Mouse (Mus musculus) gastrocnemius, postnatal 36 days (tissue): Measurements from ENCODE around the gene Hadhb. TPM values are rescaled to one million over a fixed set of nuclear protein-coding genes. Genes with fewer than 3 reads are reported as not detected.
"Not testable (repeated sequence)": the region's sequence is repeated elsewhere in the genome, so short reads cannot be mapped to it uniquely, and the experiment has no call there.

Source experiments
- DNase-seq, 2 experiments: peaks; one replicate each; pipeline ENCODE4 v3.0.0; 2022
- intact Hi-C: fragments of 180-260 bp; cut with DNase I; formaldehyde crosslinking; loops from one replicate; pipeline ENCODE4 v1.15.1; 2025
- total RNA-seq, 2 experiments: library from RNA; stranded (reverse); gene quantifications; 2 replicates each; pipeline ENCODE4 v1.2.3; 2021

The Hadhb gene
- total RNA-seq, 2 experiments from 2014 or later, result 351 to 401 TPM

DNA sequence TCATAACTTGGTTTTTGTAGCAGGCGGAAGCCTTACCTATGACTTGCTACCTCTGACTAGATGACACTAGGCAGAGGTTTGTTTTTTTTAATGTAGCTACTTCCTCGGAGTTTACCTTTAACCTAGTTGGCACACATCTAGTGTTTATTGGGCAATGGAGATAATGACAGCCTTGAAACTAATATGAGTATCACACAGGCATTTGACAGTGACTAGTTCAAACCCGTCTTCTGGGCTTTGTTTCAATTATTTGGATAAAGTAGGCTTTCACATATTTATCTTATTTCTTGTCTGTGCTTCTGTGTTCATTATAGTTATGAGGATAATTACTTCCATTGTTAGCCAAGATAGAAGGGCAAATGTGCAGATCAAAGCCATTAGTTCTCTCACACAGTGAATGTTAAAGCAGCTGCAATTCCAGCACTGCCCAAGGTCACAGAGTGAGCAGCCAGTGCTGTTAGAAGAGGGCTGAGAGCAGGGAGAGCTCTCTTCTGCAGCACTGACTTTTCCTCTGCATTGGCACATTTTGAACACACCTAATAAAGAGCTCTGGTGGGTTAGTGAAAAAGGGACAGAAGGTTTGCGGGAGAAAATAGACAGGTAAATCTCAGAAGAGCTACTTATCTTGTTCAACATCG, 15.4 kb downstream of the Hadhb start:
- intact Hi-C loops, result no loop called here
- DNase-seq, result no peak

DNA sequence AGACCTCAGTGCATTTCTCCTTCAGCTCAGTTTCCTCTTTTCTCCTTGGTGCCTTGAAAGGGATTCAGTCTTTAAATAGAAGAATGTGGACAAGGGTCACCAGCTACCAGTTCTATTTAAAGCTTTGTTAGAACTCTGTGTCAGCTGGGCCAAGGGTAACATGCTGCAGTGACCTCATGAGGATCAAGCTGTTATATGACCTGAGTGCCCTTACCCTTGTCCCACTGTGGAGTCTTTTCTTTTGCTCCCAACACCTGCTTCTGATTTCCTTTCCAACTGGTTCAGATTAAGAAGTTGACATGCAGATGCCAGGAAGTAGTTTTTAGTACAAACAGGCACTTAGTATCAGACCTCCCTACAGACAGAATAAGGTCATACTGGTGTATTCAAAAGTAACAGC, 17.1 kb downstream of the Hadhb start:
- no peak for DNase-seq
- intact Hi-C loops, result no loop called here

DNA sequence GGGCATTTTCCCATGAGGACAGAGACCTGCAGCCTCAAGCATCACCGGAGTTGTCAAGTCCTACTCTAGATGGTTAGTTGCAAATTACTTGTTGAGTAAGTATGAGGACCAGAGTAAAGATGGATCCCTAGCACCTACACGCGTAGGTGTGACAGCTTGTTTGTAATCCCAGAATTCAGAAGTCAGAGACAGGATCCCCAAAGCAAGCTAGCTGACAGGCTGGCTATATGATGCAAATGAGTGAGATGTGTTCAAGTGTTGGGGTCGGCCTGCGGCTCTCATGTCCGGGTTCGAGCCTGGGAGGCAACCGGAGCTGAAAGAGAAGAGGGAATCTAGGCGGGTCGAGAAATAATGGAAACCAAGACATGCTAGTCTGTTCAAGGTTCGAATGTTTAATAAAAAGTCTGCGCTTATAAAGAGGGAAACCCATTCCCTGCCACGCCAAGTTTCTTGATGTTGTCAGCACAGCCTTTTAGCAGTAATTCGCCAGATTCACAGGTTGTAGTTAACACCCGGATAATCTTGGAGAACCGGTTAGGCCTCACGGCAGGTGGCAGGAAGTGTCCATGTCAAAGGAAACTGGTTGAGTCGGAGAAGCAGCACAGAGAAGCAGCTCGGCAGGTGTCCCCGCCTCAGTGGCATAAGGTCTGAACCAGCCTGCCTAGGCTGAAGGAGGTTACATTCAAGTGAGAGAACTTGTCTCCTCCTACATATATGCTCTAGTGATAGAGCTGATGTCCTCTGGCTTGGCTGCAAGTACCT, 18.1 kb downstream of the Hadhb start:
- intact Hi-C loops, result no loop called here
- no peak for DNase-seq

DNA sequence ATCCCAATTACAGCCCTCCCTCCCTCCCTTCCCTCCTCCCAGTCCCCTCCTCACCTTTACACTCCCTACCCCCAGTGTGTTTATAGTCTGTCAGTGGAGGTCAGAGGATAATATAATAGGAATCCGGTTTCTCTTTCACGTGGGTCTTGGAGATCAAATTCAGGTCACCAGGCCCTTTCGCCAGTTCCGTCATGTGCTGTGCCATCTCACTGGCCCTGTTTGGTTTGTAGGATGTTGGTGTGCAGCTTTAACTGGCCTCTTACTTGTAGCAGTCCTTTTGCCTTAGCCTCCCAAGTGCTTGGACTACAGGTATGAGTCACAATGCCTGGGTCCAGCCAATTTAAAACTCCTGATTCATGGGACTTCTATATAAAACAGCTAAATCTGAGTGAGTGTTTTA, 20.8 kb downstream of the Hadhb start:
- intact Hi-C loops, result loop anchor here (5.0 kb wide), 1 partner anchor 34 kb away; no protein-coding TSS in a partner anchor
- DNase-seq, result no peak

DNA sequence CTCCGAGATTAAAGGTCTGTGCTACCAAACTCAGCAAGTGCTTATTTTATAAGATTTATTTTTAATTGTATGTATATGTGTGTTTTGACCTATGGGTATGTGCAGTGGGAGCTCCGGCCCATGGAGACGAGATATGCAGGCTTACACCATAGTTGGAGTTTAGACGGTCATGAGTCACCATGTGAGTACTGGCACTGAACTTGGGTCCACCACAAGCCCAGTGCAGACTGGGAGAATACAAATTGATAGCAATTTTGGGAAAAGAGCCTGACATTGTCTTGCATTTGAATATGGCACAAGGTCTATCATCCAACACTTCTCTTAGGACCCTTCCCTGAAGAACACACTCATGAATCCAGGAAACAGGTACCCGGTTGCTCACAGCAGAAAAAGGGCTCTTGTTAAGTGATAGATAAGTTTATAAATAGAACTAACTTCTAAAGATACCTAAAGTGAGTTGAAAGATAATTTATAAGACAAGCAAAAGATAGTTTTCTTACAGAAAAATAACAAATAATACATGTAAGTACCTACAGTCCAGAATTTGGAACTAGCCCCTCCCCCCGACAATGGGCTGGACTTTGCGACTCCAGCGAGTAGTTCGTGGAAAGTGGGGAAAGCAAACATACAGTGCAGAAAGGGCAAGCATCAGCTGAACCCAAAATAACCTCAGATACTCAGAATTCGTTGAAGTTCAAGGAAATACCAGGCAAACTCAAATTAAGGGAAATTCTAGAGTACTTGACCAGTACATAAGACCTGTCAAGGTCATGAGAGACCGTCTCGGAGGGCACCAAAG, 32.8 kb downstream of the Hadhb start:
- no peak for DNase-seq
- intact Hi-C loops, result loop anchor here (5.0 kb wide), 1 partner anchor 61 kb away; no protein-coding TSS in a partner anchor

DNA sequence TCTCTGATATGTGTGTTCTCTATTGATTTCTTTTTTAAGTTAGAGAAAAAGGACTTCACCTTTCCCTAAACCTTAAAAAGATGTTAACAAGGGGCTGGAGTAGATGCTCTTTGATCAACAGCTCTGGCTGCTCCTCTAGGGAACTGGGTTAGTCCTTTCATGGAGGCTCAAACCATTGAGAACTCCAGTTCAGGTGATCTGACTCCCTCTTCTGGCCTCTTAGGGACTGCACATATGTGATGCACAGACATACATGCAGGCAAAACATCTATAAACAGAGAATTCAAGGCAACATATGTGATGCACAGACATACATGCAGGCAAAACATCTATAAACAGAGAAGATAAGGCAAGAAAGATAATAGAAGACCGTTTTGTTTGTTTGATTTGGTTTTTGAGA, 37.4 kb downstream of the Hadhb start:
- no peak for DNase-seq
- intact Hi-C loops, result no loop called here

DNA sequence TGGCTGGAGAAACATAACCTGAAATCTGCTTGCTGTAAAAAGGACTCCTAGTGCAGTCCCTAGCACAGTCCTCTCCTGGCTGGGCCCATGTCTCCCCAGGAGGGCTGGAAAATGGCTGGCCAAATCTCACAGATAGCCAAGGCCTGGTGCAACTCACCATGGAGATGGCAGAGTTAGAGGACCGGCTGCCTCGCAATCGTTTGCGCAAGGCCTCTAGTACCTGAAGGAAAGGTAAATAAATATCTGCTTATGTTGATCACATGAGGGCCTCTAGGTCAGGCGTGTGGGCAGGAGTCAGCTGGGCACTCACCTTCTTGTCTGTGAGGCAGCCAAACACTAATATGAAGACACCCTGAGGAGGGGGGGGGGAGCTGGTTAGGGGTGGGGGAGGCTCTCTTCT, 40.3 kb downstream of the Hadhb start:
- no peak for DNase-seq
- intact Hi-C loops, result no loop called here

DNA sequence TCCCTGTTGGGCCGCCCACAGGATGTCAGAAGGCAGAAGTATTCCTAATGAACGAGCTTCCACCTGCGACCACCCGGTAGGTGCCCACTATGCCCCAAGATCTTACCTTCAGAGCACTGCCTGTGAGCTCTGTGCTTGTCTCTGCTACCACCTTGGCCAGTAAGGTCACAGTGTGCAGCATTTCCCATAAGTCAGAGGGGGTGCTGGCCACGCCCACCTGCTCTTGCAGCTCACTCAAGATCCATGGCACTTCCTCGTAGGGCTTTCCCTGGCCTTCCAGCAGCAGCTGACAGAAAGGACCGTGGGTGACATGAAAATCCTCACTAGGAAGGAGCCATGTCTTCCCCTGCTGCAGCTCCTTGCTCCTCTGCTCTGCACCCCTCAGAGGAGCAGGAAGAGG, 43.2 kb downstream of the Hadhb start:
- intact Hi-C loops, result no loop called here
- DNase-seq, result no peak

DNA sequence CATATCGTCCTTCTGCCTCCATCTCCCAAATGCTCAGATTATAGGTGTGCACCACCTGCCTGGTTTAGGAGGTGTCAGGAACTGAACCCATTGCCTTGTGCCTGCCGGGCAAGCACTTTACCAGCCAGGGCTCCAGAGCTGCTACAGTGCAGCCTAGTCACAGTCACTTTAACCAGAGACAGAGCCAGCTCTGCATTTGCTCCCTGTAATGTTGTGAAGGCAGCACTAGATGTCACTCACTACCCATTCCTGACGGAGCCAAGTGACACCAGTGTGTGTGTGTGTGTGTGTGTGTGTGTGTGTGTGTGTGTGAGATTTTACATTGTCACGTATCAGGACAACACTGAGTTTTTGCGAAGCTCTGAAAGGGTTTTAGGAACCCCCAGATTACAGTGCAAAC, 46.5 kb downstream of the Hadhb start:
- intact Hi-C loops, result no loop called here

DNA sequence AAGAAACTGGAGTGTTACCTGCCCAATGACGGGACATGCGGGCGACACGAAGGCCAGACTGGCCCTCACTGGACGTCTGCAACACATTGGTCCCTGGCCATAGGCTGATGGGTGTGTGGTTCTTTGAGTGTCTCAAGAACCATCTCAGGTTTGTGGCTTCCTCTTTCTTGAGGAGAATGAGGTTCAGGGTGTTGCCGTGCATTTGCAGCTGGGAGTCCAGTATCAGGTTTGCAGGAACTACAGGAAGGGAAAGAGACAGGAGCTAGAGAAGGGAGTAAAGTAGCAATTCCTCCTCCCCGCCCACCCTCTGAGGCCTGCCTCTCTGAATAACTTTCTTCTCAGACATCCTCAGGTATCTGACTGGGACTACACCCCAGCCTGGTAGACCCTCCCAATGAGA, 47.2 kb downstream of the Hadhb start:
- intact Hi-C loops, result no loop called here
- DNase-seq, result no peak

More for the DNA sequence above, 46.5 kb downstream of the Hadhb start:
- DNase-seq, result no peak

DNA sequence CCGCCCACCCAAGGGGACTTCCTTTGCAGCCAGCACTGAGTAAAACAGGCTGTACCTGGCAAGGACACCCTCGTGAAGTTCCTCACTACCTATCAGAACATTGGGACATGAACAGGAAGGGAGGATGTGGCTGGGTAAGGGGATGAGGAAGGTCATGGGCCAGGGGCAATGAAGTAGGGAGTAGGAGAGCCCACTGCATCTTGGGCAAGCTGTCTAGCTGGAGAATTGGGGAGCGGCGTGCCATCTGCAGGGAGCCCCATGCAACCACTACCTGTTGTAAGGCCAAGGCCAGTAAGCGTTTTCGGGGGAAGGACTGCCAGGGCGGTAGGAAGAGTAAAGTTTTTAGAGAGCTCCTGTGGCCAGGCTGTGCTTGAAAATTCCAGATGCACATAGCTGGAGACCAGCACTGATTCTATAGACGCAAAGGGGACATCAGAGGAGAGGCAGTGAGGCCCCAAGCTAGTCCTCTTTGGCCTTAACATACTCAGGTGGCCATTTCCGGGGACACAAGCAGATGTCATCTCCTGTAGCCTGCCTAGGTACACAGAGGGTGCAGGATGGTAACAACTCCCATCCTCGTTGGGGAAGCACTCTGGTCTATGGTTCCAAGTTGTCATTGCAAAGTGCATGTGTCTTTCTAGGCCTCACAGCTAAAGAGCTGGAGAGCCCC, 48.3 kb downstream of the Hadhb start:
- intact Hi-C loops, result no loop called here
- no peak for DNase-seq

DNA sequence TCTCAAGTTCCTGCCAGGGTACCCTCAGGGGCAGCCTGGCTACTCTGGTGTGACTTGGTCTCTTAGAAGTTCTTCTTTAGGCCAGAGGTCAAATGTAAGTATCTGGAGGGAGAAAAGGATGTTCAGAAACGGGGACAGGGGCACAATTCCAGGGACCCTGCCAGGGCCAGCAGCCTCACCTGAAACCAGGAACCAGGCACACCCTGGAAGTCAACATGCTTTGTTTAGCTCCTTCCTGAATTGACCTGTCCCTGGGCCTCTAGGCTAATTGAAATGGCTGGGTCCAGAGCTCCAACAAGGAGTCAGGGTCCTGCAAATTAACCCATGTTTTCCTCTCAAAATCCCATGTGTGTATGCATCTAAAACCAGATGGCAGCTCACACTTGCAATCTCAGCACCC, 49.4 kb downstream of the Hadhb start:
- DNase-seq, result no peak
- intact Hi-C loops, result no loop called here

DNA sequence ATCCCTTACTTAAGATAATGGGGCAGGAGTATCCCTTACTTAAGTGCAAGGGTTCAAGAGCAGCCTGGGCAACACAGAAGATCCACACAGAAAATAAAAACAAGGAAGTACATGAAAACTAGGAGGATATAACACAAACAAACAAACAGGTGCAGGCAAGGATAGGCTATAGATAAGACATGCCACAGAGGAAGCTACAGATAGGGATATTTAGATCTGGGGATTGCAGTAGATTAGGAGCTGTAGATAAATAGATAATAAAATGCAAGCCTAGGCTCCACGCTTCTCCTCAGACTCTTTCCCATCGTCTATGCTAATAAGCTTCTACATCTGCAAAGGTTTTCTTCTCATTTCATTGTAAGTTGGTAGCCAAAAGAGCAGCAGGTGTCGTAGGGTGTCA, 50.0 kb downstream of the Hadhb start:
- intact Hi-C loops, result no loop called here

DNA sequence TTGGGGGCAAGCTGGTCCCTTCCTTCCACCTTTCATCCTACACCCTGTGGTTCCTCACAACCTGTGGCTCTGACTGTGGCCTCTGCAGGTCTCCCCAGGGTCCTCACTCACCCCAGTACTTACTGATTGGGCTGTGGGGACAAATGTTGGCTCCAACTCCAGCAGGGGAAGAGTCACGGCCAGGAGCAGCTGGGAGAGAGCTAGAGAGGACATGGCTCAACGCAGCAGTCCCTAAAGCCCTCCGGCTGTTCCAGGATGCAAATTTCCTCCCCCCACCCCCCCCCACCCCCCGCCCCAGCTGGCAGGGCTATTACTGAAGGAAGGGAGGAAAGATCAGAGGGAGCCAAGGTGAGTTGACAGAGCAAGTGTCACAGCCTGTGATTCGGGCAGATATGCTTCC, 50.4 kb downstream of the Hadhb start, which contains the start of gene Adgrf3:
Adgrf3 (minus strand) TSS at position 230 of the 400 bp plus-strand sequence.
- no peak for DNase-seq
- intact Hi-C loops, result no loop called here

More for the DNA sequence above, 50.0 kb downstream of the Hadhb start:
- DNase-seq, result no peak

DNA sequence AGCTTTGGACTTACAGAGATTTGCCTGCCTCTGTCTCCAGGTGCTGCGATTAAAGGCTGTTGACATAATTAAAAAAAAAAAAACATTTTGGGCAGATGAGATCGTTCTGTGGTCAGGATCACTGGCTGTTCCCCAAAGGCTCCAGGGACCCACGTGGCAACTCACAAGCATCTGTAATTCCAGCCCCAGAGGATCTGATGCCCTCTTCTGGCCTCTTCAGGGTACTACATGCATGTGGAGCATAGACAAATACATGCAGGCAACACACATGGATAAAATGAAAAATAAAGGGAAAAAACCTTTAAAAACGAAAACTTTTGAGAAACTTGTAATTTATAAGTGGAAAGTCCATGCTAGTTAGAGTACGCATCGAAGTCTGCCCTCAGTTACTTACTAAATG, 52.2 kb downstream of the Hadhb start:
- intact Hi-C loops, result no loop called here
- no peak for DNase-seq

DNA sequence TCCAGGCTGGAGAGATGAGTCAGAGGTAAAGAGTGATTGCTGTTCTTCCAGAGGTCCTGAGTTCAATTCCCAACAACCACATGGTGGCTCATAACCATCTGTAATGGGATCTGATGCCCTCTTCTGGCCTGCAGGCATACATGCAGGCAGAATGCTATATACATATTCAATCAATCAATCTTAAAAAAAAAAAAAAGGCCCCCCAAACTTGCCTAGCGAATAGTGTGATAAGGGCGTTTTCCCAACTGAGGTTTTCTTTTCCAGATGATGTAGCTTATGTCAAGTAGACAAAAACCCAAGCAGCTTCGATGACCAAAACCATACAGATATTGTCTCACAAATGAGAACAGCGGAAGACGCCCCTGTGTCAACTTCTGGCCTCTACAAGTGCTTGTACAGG, 55.7 kb downstream of the Hadhb start:
- intact Hi-C loops, result loop anchor here (5.0 kb wide), 1 partner anchor 267 kb away; no protein-coding TSS in a partner anchor
- DNase-seq, result not testable (repeated sequence)

DNA sequence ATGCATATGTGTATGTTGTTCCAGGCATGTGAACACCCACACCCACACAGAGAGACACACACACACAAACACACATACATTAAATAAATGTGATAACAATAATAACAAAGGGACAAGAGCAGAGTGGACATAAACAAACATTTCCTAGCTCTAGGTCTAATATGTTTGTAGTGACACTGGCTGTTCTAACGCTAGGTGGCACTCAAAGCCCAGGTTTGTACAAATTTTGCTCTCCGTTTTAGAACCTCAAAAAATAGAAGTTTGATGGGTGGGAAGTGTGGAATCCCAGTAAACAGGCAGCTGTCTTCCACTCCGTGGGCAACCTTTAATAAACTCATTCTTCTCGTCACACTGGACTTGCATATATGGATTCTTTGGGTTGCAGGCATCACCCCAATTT, 59.8 kb downstream of the Hadhb start:
- peak in 1 of 2 experiments; percentile 24 for DNase-seq
- intact Hi-C loops, result loop anchor here (5.0 kb wide), 1 partner anchor 262 kb away; no protein-coding TSS in a partner anchor

DNA sequence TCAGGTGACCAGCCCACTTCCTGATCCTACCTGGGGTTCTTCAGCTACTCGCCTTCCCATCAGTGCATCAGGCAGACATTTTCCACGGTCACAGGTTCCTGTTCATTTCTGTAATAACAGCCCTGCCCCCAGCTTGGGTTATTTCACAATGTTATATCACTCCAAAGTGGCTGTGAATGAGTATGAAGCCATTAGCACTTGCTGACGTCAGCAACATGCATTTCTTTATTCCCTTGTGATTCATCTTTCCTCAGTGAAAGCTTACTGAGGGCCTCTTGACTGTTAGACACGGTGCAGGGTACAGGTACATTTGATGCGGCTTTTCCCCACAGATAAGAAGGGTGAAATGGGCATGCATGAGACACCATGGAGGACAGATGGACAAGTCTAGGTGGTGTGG, 60.9 kb downstream of the Hadhb start:
- no peak for DNase-seq
- intact Hi-C loops, result no loop called here

DNA sequence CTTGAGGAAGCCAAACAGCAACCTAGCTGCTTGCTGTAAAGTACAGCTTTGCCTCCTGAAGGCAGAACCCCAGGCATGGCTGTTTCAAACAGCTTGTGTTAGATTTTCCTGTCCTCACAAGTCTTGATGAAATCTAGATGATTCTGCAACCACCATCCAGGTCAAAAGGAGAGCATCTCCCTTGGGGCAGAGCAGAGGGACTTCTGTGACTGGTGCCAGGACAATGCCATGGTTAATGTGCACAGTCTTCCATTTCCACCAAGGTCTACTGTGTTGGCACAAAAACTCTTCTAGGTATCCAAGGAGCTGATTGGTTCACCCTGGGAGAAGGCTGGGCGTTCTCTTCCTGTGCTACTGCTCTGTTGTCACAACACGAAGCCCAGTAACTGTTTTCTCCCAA, 64.7 kb downstream of the Hadhb start:
- DNase-seq, result no peak
- intact Hi-C loops, result no loop called here

DNA sequence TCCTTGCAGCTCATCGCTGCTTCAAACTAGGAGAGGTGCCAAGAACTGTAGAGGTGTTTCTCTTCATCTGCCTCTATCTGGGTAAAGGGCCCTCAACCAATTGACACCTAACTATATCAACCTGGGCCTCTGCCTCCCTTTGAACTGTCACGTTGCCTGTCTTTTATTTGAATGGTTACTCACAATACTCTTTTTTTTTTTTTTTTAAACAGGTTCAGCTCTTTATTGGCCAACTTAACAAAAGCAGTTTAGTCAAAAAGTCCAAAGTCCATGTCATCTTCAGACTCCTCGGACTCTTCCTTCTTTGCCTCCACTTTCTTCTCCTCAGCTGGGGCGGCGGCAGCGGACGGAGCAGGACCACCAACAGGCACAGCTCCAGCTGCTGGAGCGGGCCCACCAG, 65.6 kb downstream of the Hadhb start:
- intact Hi-C loops, result no loop called here
- no peak for DNase-seq

DNA sequence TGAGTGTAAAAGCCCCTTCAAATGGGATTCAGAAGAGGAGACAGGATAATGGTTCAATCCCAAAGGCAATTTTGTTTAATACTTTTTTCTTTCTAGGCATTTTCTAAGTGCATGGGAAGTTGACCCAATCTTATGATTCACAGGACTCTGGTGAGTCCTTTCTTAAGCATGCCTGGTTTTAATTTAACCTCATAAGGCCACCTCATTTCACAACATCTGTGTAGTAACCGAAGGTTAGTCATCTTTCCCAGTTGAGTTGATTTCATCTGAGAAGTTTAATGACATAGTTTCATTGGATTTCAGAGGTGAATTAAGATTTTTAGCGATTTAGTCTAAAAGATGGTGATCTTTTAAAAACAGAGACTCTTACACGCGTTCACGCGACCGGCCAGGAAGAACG, 67.6 kb downstream of the Hadhb start:
- no peak for DNase-seq
- intact Hi-C loops, result no loop called here
